Mouse (Mus musculus) lung, embryonic 14.5 days (tissue): ENCODE measurements around the gene Arhgdib. TPM values are rescaled to one million over a fixed set of nuclear protein-coding genes. Genes with fewer than 3 reads are reported as not detected.

Experiments
- ATAC-seq: fragments of 200-750 bp; cut with Nextera tagmentation; 2 replicates; pipeline ENCODE4 v1.8.0; 2017; ENCODE audit warnings: mild to moderate bottlenecking, moderate TSS enrichment, moderate library complexity; ENCODE audit not compliant: insufficient read depth
- DNase-seq: peaks from one replicate; pipeline ENCODE4 v3.0.0-alpha.2; 2015
- H3K27ac ChIP-seq: fragments of 300-500 bp; sonication (generic); 2 replicates; pipeline ENCODE4 v1.5.1; 2014; ENCODE audit warnings: low read depth, mild to moderate bottlenecking, moderate library complexity
- H3K27me3 ChIP-seq: fragments of 300-500 bp; sonication (generic); 2 replicates; pipeline ENCODE4 v1.6.1; 2014; ENCODE audit warnings: low read length, control low read depth; ENCODE audit not compliant: insufficient read depth
- H3K36me3 ChIP-seq: fragments of 300-500 bp; sonication (generic); 2 replicates; pipeline ENCODE4 v1.6.1; 2014; ENCODE audit warnings: control low read depth; ENCODE audit not compliant: insufficient read depth
- H3K4me1 ChIP-seq: fragments of 300-500 bp; sonication (generic); 2 replicates; pipeline ENCODE4 v1.6.1; 2014; ENCODE audit warnings: antibody characterized with exemption, control low read depth; ENCODE audit not compliant: insufficient read depth
- H3K4me2 ChIP-seq: fragments of 300-500 bp; sonication (generic); 2 replicates; pipeline ENCODE4 v1.6.1; 2014; ENCODE audit warnings: mild to moderate bottlenecking
- H3K4me3 ChIP-seq: fragments of 300-500 bp; sonication (generic); 2 replicates; pipeline ENCODE4 v1.5.1; 2014; ENCODE audit warnings: low read depth, low read length
- H3K9ac ChIP-seq: fragments of 300-500 bp; sonication (generic); 2 replicates; pipeline ENCODE4 v1.6.1; 2014
- H3K9me3 ChIP-seq: fragments of 300-500 bp; sonication (generic); 2 replicates; pipeline ENCODE4 v1.6.1; 2016; ENCODE audit warnings: low read depth, low read length, control low read depth
- CTCF ChIP-seq: IDR thresholded peaks from 2 replicates; pipeline ENCODE4 v1.5.1; 2016; ENCODE audit warnings: antibody characterized with exemption, low read depth
- WGBS: fragments of 180-500 bp; shearing (Covaris S2); extraction: QIAGEN DNeasy Blood & Tissue Kit; methylation state at CpG from one replicate; pipeline ENCODE4 v1.1.7; 2014; 5-methylcytosine and 5-hydroxymethylcytosine counted together
- polyA plus RNA-seq: library from polyadenylated mRNA; unstranded; fragments of >200 nt; fragmentation: Nextera tagmentation; extraction: Ambion mirVana; gene quantifications from 2 replicates; pipeline ENCODE4 v1.2.1, GENCODE M21; 2014

Gene Arhgdib
- polyA plus RNA-seq, 1 experiment from 2014 or later: 71.9 TPM

GRCm38 (mm10) chr6:136922080-136922479 is 19.6 kb downstream of the Arhgdib start, which contains the start of gene Erp27:
Erp27 (minus strand) TSS chr6:136922180.
- no peaks in the 10 kb centered on the region for H3K9me3 ChIP-seq
- H3K27ac ChIP-seq: no peak within 1 kb of the TSS
- no peaks in the 10 kb centered on the region for H3K4me1 ChIP-seq
- H3K4me2 ChIP-seq: no peak within 1 kb of the TSS
- H3K9ac ChIP-seq: no peak within 1 kb of the TSS
- no peaks in the 10 kb centered on the region for H3K36me3 ChIP-seq
- ATAC-seq (no peak), DNase-seq (no peak)
- H3K4me3 ChIP-seq: no peak within 1 kb of the TSS
- no peaks in the 10 kb centered on the region for H3K27me3 ChIP-seq
- WGBS: 69% methylated on average over 5 of the region's 5 CpGs
- no peak for TF ChIP-seq CTCF

DNA sequence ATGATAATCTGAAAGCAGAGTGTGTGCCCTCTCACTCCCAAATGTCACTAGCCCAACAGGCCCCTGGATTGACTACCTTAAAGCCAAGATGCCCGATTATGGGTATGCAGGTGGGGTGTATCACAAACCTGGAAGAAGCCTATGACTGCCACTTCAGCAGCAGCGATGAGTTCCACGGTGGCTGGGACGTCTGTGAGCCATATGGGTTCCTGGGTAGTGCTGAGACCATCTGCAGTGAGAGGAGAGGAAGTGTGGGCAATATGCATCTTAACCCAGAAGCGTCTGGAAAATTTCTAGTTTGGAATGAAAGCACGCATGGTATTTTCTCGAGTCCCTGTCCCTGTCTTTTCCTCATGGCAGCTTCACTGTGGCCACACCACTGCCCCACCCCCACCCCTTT is 20.1 kb downstream of the Arhgdib start:
- TF ChIP-seq CTCF: no peak
- Histone ChIP-seq H3K9ac (no peak overlapping the region), H3K4me1 (no peaks in the 10 kb centered on the region), H3K27ac (no peak overlapping the region), H3K4me3 (no peak overlapping the region), H3K4me2 (no peak overlapping the region), H3K36me3 (no peaks in the 10 kb centered on the region), H3K27me3 (no peaks in the 10 kb centered on the region), H3K9me3 (no peaks in the 10 kb centered on the region)
- ATAC-seq (no peak), DNase-seq (no peak)
- WGBS: 66% methylated on average over 7 of the region's 7 CpGs

- Histone ChIP-seq H3K9ac (no peak overlapping the region), H3K36me3 (no peaks in the 10 kb centered on the region), H3K27ac (no peak overlapping the region), H3K27me3 (no peaks in the 10 kb centered on the region), H3K4me2 (no peak overlapping the region), H3K9me3 (no peaks in the 10 kb centered on the region), H3K4me1 (no peaks in the 10 kb centered on the region), H3K4me3 (no peak overlapping the region)
- DNase-seq (peak; percentile 95), ATAC-seq (peak; percentile 46)
- peak; percentile 92 for TF ChIP-seq CTCF
- WGBS: 34% methylated on average over 16 of the region's 16 CpGs
Observed at GRCm38 (mm10) chr6:136920320-136921257, 21.1 kb downstream of the Arhgdib start.

- ATAC-seq: no peak
- 11% methylated on average over 2 of the region's 2 CpGs for WGBS
- no peak for TF ChIP-seq CTCF
- Histone ChIP-seq H3K9ac (no peak overlapping the region), H3K27me3 (no peaks in the 10 kb centered on the region), H3K27ac (peak overlapping the region; percentile 58; the same call in 1 of the 2 replicates), H3K4me3 (no peak overlapping the region), H3K4me1 (peaks cover 4% of the 10 kb centered on the region; the same call in 1 of the 2 replicates), H3K4me2 (no peak overlapping the region), H3K36me3 (no peaks in the 10 kb centered on the region), H3K9me3 (no peaks in the 10 kb centered on the region)
- DNase-seq: peak; percentile 66
Observed at GRCm38 (mm10) chr6:136917885-136918284, 23.8 kb downstream of the Arhgdib start.

DNA sequence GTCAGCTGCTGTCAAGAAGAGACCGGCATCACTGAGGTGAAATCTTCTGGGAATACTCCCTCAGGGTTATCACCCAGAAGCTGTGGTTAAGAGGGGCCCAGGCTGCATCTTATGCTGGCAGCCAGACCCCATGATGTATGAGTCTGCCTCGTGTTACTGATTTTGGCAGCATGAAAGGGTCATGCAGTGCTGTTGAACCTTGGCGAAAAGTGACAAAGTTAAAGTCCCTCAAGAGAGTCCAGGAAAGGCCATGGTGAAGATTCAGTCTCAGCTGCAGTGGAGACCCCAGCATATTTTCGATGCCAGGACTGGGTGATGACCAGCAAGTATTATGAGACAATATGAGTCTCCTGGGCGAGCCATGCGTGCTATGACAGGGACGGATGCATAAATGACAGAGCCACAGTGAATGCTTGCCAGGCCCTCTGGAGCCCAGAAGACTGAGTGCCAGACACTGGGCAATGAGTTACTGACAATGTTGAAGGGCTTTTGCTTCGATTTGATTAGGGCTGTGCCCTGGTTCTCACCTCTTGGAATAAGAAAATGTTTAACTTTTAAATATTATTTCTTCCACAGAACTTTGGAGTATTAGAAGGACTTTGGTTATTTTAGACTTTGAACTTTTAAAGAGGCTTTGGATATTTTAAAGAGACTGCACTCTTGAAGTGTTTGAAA is 25.8 kb downstream of the Arhgdib start:
- TF ChIP-seq CTCF: no peak
- no peak overlapping the region for H3K4me2 ChIP-seq

GRCm38 (mm10) chr6:136914234-136914633 is 27.5 kb downstream of the Arhgdib start:
- Histone ChIP-seq H3K9me3 (no peaks in the 10 kb centered on the region), H3K36me3 (no peaks in the 10 kb centered on the region), H3K27me3 (no peaks in the 10 kb centered on the region), H3K27ac (peak overlapping the region; percentile 87; the same call in 1 of the 2 replicates), H3K4me2 (no peak overlapping the region), H3K9ac (no peak overlapping the region), H3K4me1 (peaks cover 12% of the 10 kb centered on the region), H3K4me3 (no peak overlapping the region)
- ATAC-seq (no peak), DNase-seq (no peak)
- WGBS: 92% methylated on average over 6 of the region's 6 CpGs
- no peak for TF ChIP-seq CTCF

More for the DNA sequence above, 25.8 kb downstream of the Arhgdib start:
- no peak for DNase-seq
- Histone ChIP-seq H3K36me3 (no peaks in the 10 kb centered on the region), H3K27ac (peak overlapping the region; percentile 46; the same call in 1 of the 2 replicates), H3K4me1 (peaks cover 4% of the 10 kb centered on the region; the same call in 1 of the 2 replicates), H3K9ac (no peak overlapping the region), H3K27me3 (no peaks in the 10 kb centered on the region), H3K9me3 (no peaks in the 10 kb centered on the region), H3K4me3 (no peak overlapping the region)
- ATAC-seq: no peak
- WGBS: 71% methylated on average over 8 of the region's 8 CpGs
